Mouse (Mus musculus): ENCODE results near the gene Stfa3.
"Not testable (repeated sequence)": the region's sequence is repeated elsewhere in the genome, so short reads cannot be mapped to it uniquely, and the experiment has no call there.

Gene Stfa3

GRCm38 (mm10) chr16:36455342-36455802 lies at the start of gene Stfa3:
TSS of gene Stfa3 (minus strand) at chr16:36455392.
- no peak for DNase-seq (ENCODE audit: low read depth, low spot score)

GRCm38 (mm10) chr16:36502286-36502685 lies 47.1 kb upstream of the Stfa3 start:
- DNase-seq (ENCODE audit: low read depth, low spot score) = no peak

- DNase-seq (ENCODE audit: low read depth, low spot score) = no peak
These were observed 37.2 kb upstream of the Stfa3 start for GRCm38 (mm10) chr16:36492420-36492819.

- DNase-seq (ENCODE audit: low read depth, low spot score) = peak; percentile 88
These were observed 21.7 kb upstream of the Stfa3 start for GRCm38 (mm10) chr16:36476866-36477265.

GRCm38 (mm10) chr16:36475530-36475929 lies 20.3 kb upstream of the Stfa3 start:
- DNase-seq (ENCODE audit: low read depth, low spot score) = no peak

- DNase-seq (ENCODE audit: low read depth, low spot score) = no peak
These were observed 19.7 kb upstream of the Stfa3 start for GRCm38 (mm10) chr16:36474849-36475248.

GRCm38 (mm10) chr16:36473217-36474216 lies 18.3 kb upstream of the Stfa3 start:
- peak; percentile 66 for DNase-seq (ENCODE audit: low read depth, low spot score)

GRCm38 (mm10) chr16:36471066-36471633 lies 16.0 kb upstream of the Stfa3 start:
- DNase-seq (ENCODE audit: low read depth, low spot score) = no peak

GRCm38 (mm10) chr16:36469955-36470478 lies 14.8 kb upstream of the Stfa3 start:
- DNase-seq (ENCODE audit: low read depth, low spot score) = peak; percentile 74

GRCm38 (mm10) chr16:36469367-36469766 lies 14.2 kb upstream of the Stfa3 start:
- no peak for DNase-seq (ENCODE audit: low read depth, low spot score)

- peak; percentile 52 for DNase-seq (ENCODE audit: low read depth, low spot score)
These were observed 13.7 kb upstream of the Stfa3 start for GRCm38 (mm10) chr16:36468862-36469261.

GRCm38 (mm10) chr16:36467936-36468335 lies 12.7 kb upstream of the Stfa3 start:
- no peak for DNase-seq (ENCODE audit: low read depth, low spot score)

GRCm38 (mm10) chr16:36465436-36465835 lies 10.2 kb upstream of the Stfa3 start:
- no peak for DNase-seq (ENCODE audit: low read depth, low spot score)

GRCm38 (mm10) chr16:36464076-36464475 lies 8.9 kb upstream of the Stfa3 start:
- DNase-seq (ENCODE audit: low read depth, low spot score) = no peak

- no peak for DNase-seq (ENCODE audit: low read depth, low spot score)
These were observed 5.2 kb upstream of the Stfa3 start for GRCm38 (mm10) chr16:36460426-36460825.

GRCm38 (mm10) chr16:36420979-36421378 lies 34.2 kb downstream of the Stfa3 start:
- not testable (repeated sequence) for DNase-seq (ENCODE audit: low read depth, low spot score)

GRCm38 (mm10) chr16:36408357-36408756 lies 46.8 kb downstream of the Stfa3 start, which contains the start of gene Stfa2:
TSS of gene Stfa2 (minus strand) at chr16:36408457.
- DNase-seq (ENCODE audit: low read depth, low spot score) = no peak

Measured in CD4-positive, CD25-positive, alpha-beta regulatory T cell, adult 2 months (primary cell).